Mouse (Mus musculus) midbrain, embryonic 10.5 days (tissue): ENCODE data around the gene Rps16. TPM values are rescaled to one million over a fixed set of nuclear protein-coding genes. Genes with fewer than 3 reads are reported as not detected.
A peak's percentile ranks its signal among the peaks of the same experiment; 100 is the strongest.

Experiments used
- DNase-seq: peaks from one replicate; pipeline ENCODE4 v3.0.0-alpha.2; 2017; ENCODE audit warnings: low spot score
- H3K27ac ChIP-seq: fragments of 300-500 bp; sonication (generic); replicated peaks from 2 replicates; pipeline ENCODE4 v1.5.1; 2016; ENCODE audit warnings: mild to moderate bottlenecking
- H3K27me3 ChIP-seq: fragments of 300-500 bp; sonication (generic); 2 replicates; pipeline ENCODE4 v1.6.1; 2016; ENCODE audit warnings: low read depth, mild to moderate bottlenecking; ENCODE audit not compliant: poor library complexity, severe bottlenecking
- H3K36me3 ChIP-seq: fragments of 300-500 bp; sonication (generic); 2 replicates; pipeline ENCODE4 v1.6.1; 2016; ENCODE audit warnings: mild to moderate bottlenecking, moderate library complexity
- H3K4me1 ChIP-seq: fragments of 300-500 bp; sonication (generic); 2 replicates; pipeline ENCODE4 v1.6.1; 2016
- H3K4me3 ChIP-seq: fragments of 300-500 bp; sonication (generic); 2 replicates; pipeline ENCODE4 v1.5.1; 2016; ENCODE audit warnings: mild to moderate bottlenecking, moderate library complexity
- H3K9me3 ChIP-seq: fragments of 300-500 bp; sonication (generic); replicated peaks from 2 replicates; pipeline ENCODE4 v1.6.1; 2016; ENCODE audit warnings: mild to moderate bottlenecking
- WGBS: fragments of 180-500 bp; shearing (Covaris S2); methylation state at CpG from one replicate; pipeline ENCODE4 v1.1.7; 2016; 5-methylcytosine and 5-hydroxymethylcytosine counted together
- polyA plus RNA-seq: library from polyadenylated mRNA; unstranded; fragments of >200 nt; fragmentation: Nextera tagmentation; extraction: Ambion mirVana; gene quantifications from 2 replicates; pipeline ENCODE4 v1.2.1, GENCODE M21; 2016

Gene Rps16
- 726 and 912 TPM in 2 replicates for polyA plus RNA-seq

- H3K36me3 ChIP-seq: peaks cover 38% of the 10 kb centered on the region
- H3K27me3 ChIP-seq: no peaks in the 10 kb centered on the region
- no peaks in the 10 kb centered on the region for H3K9me3 ChIP-seq
- WGBS: under 1% methylated on average over 50 of the region's 50 CpGs
- peaks cover 24% of the 10 kb centered on the region for H3K4me1 ChIP-seq
- peak; percentile 99 for DNase-seq
- peak within 1 kb of the TSS; percentile 87 for H3K4me3 ChIP-seq
- peak within 1 kb of the TSS; percentile 95 for H3K27ac ChIP-seq
Observed at GRCm38 (mm10) chr7:28350155-28350883, at the start of gene Rps16. Gene Rps16, plus strand, starts transcription at chr7:28350652.

- peak; percentile 85 for DNase-seq
- peak within 1 kb of the TSS; percentile 93 for H3K27ac ChIP-seq
Observed at GRCm38 (mm10) chr7:28301616-28302433, 48.6 kb upstream of the Rps16 start, which contains the start of gene Dll3. Gene Dll3, minus strand, starts transcription at chr7:28302238.

GRCm38 (mm10) chr7:28305641-28306040, 44.8 kb upstream of the Rps16 start:
- Histone ChIP-seq H3K4me3 (no peak overlapping the region), H3K27me3 (peaks cover 18% of the 10 kb centered on the region), H3K4me1 (peaks cover 84% of the 10 kb centered on the region), H3K36me3 (peaks cover 67% of the 10 kb centered on the region), H3K27ac (no peak overlapping the region), H3K9me3 (no peaks in the 10 kb centered on the region)
- no peak for DNase-seq
- 92% methylated on average over 10 of the region's 10 CpGs for WGBS

More at GRCm38 (mm10) chr7:28301616-28302433, 48.6 kb upstream of the Rps16 start, which contains the start of gene Dll3:
- Histone ChIP-seq H3K9me3 (no peaks in the 10 kb centered on the region), H3K4me3 (peak within 1 kb of the TSS; percentile 63), H3K4me1 (peaks cover 70% of the 10 kb centered on the region), H3K36me3 (peaks cover 47% of the 10 kb centered on the region), H3K27me3 (peaks cover 56% of the 10 kb centered on the region)
- WGBS: under 1% methylated on average over 30 of the region's 30 CpGs

GRCm38 (mm10) chr7:28306216-28306615, 44.2 kb upstream of the Rps16 start:
- DNase-seq: no peak
- 94% methylated on average over 8 of the region's 8 CpGs for WGBS
- Histone ChIP-seq H3K36me3 (peaks cover 67% of the 10 kb centered on the region), H3K4me3 (no peak overlapping the region), H3K27me3 (peaks cover 12% of the 10 kb centered on the region), H3K9me3 (no peaks in the 10 kb centered on the region), H3K4me1 (peaks cover 84% of the 10 kb centered on the region), H3K27ac (no peak overlapping the region)

GRCm38 (mm10) chr7:28309737-28310136, 40.7 kb upstream of the Rps16 start:
- Histone ChIP-seq H3K9me3 (no peaks in the 10 kb centered on the region), H3K36me3 (peaks cover 69% of the 10 kb centered on the region)
- 78% methylated on average over 9 of the region's 9 CpGs for WGBS

GRCm38 (mm10) chr7:28311151-28311925, 39.1 kb upstream of the Rps16 start:
- no peaks in the 10 kb centered on the region for H3K9me3 ChIP-seq
- DNase-seq: no peak
- peak overlapping the region; percentile 99 for H3K4me3 ChIP-seq
- H3K36me3 ChIP-seq: peaks cover 69% of the 10 kb centered on the region
- 8% methylated on average over 35 of the region's 35 CpGs for WGBS
- H3K27me3 ChIP-seq: no peaks in the 10 kb centered on the region
- peaks cover 51% of the 10 kb centered on the region for H3K4me1 ChIP-seq
- peak overlapping the region; percentile 94 for H3K27ac ChIP-seq

More at GRCm38 (mm10) chr7:28309737-28310136, 40.7 kb upstream of the Rps16 start:
- peak overlapping the region; percentile 94 for H3K27ac ChIP-seq
- H3K4me1 ChIP-seq: peaks cover 64% of the 10 kb centered on the region
- DNase-seq: peak; percentile 42
- H3K27me3 ChIP-seq: no peaks in the 10 kb centered on the region
- H3K4me3 ChIP-seq: peak overlapping the region; percentile 99

GRCm38 (mm10) chr7:28311926-28312543, 38.4 kb upstream of the Rps16 start, which contains the start of gene Timm50:
Gene Timm50, minus strand, starts transcription at chr7:28312072.
- Histone ChIP-seq H3K4me3 (peak within 1 kb of the TSS; percentile 99), H3K27me3 (no peaks in the 10 kb centered on the region), H3K9me3 (no peaks in the 10 kb centered on the region), H3K4me1 (peaks cover 50% of the 10 kb centered on the region), H3K27ac (peak within 1 kb of the TSS; percentile 94), H3K36me3 (peaks cover 69% of the 10 kb centered on the region)
- DNase-seq: peak; percentile 94
- 1% methylated on average over 32 of the region's 45 CpGs for WGBS

- DNase-seq: no peak
- WGBS: 90% methylated on average over 3 of the region's 3 CpGs
- no peaks in the 10 kb centered on the region for H3K4me1 ChIP-seq
- H3K27ac ChIP-seq: no peak overlapping the region
- no peaks in the 10 kb centered on the region for H3K27me3 ChIP-seq
- no peaks in the 10 kb centered on the region for H3K9me3 ChIP-seq
- H3K4me3 ChIP-seq: no peak overlapping the region
- H3K36me3 ChIP-seq: peaks cover 93% of the 10 kb centered on the region
Observed at GRCm38 (mm10) chr7:28318036-28318435, 32.4 kb upstream of the Rps16 start.

- Histone ChIP-seq H3K27ac (no peak overlapping the region), H3K36me3 (peaks cover 100% of the 10 kb centered on the region), H3K27me3 (no peaks in the 10 kb centered on the region), H3K4me1 (no peaks in the 10 kb centered on the region), H3K9me3 (no peaks in the 10 kb centered on the region), H3K4me3 (no peak overlapping the region)
- DNase-seq: no peak
- WGBS: 96% methylated on average over 17 of the region's 17 CpGs
Observed at GRCm38 (mm10) chr7:28318714-28319113, 31.7 kb upstream of the Rps16 start.

- H3K27ac ChIP-seq: no peak overlapping the region
- H3K9me3 ChIP-seq: no peaks in the 10 kb centered on the region
- no peak for DNase-seq
- no peaks in the 10 kb centered on the region for H3K4me1 ChIP-seq
- no peak overlapping the region for H3K4me3 ChIP-seq
- WGBS: 94% methylated on average over 15 of the region's 15 CpGs
- H3K36me3 ChIP-seq: peaks cover 100% of the 10 kb centered on the region
- H3K27me3 ChIP-seq: no peaks in the 10 kb centered on the region
Observed at GRCm38 (mm10) chr7:28321974-28322720, 28.3 kb upstream of the Rps16 start.

GRCm38 (mm10) chr7:28325293-28325692, 25.2 kb upstream of the Rps16 start:
- Histone ChIP-seq H3K4me3 (no peak overlapping the region), H3K27ac (no peak overlapping the region), H3K4me1 (no peaks in the 10 kb centered on the region), H3K9me3 (no peaks in the 10 kb centered on the region), H3K36me3 (peaks cover 100% of the 10 kb centered on the region), H3K27me3 (no peaks in the 10 kb centered on the region)
- DNase-seq: no peak
- 98% methylated on average over 8 of the region's 8 CpGs for WGBS
